Mouse (Mus musculus) erythroid progenitor cell, adult 5-6 weeks (primary cell): ENCODE results near the gene Mcl1. TPM values are rescaled to one million over a fixed set of nuclear protein-coding genes. Genes with fewer than 3 reads are reported as not detected.

Experiments
- ATAC-seq: replicated peaks from 2 replicates; pipeline ENCODE4 v1.8.0; 2016; ENCODE audit warnings: moderate number of reproducible peaks, mild to moderate bottlenecking, moderate TSS enrichment, inconsistent platforms; ENCODE audit not compliant: poor library complexity, low FRiP score, severe bottlenecking
- total RNA-seq, 2 experiments: library from RNA; stranded (forward) in 1 of 2; stranded (reverse) in 1 of 2; fragments of 150-400 nt in 1 of 2; fragments of 186-747, 209-891 nt in 1 of 2; gene quantifications; 2 replicates each; pipeline versions ENCODE4 v1.2.3 to v1.2.4; 2015 to 2017; ENCODE audit warnings: low replicate concordance in 2 of 2

Mcl1 gene
- total RNA-seq, 2 experiments from 2014 or later: 104 to 212 TPM

DNA sequence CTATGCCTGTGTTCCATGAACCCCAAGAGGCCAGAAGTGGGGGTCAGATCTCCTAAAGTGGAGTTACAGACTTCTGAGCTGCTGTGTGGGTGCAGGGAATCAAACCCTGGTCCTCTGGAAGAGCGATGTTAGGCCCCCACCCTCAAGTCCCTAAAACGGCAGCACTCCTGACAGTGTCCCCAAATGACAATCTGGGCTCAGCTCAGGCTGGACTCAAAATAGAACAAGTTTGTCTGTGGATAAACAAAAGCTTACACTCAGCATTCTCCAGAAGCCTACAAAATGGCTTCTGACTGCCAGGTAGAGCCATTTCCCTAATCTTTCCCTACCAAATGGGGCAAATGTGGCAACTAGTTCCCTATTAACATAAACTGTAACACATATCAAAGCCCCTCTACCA is 42.5 kb downstream of the Mcl1 start:
- no peak for ATAC-seq

DNA sequence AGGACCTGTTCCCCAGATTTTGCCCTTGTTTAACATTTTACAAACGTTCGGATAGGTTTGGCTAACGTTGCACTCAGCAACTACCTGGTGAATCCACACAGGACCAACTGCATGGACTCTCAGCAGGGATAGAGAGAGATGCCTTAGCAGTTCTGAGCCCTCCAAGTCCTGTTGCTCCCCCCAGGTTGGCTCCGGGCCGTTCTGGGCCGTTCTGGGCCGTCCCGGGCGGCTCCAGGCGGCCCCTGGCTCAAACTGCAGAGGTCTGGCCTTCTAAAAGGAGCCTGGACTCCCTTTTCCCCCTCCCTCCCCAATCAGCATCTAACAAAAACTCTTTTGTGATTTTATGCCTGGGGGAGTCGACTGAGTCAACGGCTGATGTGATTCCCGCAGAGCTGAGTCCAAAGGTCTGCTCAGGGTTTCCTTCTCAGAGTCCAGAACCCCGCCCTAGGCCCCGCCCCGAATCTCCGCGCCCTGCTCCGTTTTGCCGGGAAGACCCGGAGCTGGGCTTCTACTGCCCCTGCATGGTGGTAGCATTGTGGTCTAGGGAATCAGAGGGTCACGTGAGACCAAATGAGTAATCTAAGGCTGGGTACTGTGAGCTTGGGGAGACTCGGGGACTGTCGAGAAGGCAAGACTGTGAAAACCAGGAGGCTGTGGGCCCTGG is 43.4 kb downstream of the Mcl1 start:
- ATAC-seq: no peak

- no peak for ATAC-seq
Observed at GRCm38 (mm10) chr3:95703276-95703675, 44.7 kb downstream of the Mcl1 start.

DNA sequence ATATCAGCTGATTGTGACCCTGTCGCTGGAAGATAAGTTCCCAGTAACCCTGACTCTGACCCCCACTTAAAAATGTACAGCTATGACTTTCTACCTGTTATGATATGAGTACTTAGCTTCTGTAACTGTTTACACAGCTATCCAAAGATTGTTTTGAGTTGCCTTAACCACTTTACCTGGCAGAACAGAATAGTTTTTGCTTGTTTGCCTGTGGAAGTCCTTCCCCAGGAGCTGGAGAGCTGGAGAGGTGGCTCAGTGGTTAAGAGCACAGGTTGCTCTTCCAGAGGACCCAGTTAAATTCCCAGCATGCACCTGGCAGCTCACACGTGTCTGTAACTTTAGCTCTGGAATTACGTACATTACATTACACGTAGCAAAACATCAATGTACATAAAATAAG is 46.0 kb downstream of the Mcl1 start:
- no peak for ATAC-seq

GRCm38 (mm10) chr3:95706273-95706672 is 47.7 kb downstream of the Mcl1 start:
- ATAC-seq: no peak

- ATAC-seq: no peak
Observed at GRCm38 (mm10) chr3:95707497-95707896, 48.9 kb downstream of the Mcl1 start.

DNA sequence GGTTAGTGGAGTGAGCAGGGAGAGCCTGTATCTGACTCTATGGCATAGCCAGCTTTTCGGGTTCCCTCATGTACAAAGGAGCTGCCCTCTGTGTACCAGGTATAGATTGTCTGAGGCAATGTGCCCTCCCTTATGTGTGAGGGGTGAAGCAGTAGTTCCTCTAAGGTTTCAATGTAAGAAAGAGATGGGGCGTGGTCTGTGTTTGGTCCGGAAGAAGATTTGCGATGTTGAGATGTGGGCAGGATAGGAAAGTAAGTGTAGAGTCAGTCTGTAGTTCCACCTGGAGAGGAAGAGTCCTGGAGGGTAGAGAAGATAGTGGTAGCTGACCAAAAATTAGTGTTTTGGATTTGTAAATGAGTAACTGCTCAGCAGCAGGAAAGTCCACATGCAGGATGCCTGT is 50.5 kb downstream of the Mcl1 start:
- no peak for ATAC-seq

DNA sequence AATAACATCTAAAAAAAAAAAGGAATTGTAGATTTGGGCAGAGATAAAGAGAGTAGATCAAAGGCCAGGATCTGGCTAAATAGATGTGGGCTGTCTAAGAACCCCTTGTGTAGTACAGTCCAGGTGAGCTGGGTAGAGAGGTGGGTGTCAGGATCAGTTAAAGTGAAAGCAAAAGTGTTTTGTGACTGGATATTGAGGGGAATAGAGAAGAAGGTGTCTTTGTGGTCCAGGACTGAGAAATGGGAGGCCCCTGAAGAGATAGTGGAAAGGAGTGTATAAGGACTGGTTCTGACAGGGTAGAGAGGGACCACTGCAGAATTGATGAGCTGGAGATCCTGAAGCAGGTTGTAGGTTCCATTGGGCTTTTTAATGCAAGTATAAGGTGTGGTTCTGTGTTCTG is 51.4 kb downstream of the Mcl1 start:
- ATAC-seq: no peak

Other genes with a start within 250 kb of the Mcl1 start
- 57.7 and 75.9 TPM in 2 replicates for gene Arnt, start 224.4 kb upstream of the Mcl1 start, total RNA-seq (2015; ENCODE audit: low replicate concordance)
- 53.8 and 74.5 TPM in 2 replicates for gene Arnt, start 224.4 kb upstream of the Mcl1 start, total RNA-seq (2017; ENCODE audit: low replicate concordance)
- 3.4 TPM in 1 of 2 replicates, not detected in the other for gene Ctsk, start 159.5 kb upstream of the Mcl1 start, total RNA-seq (2015; ENCODE audit: low replicate concordance)
- gene Ctsk, start 159.5 kb upstream of the Mcl1 start, total RNA-seq (2017; ENCODE audit: low replicate concordance): not detected in 2 replicates
- 97.3 and 108 TPM in 2 replicates for gene Ctss, start 132.0 kb upstream of the Mcl1 start, total RNA-seq (2015; ENCODE audit: low replicate concordance)
- 104 and 120 TPM in 2 replicates for gene Ctss, start 132.0 kb upstream of the Mcl1 start, total RNA-seq (2017; ENCODE audit: low replicate concordance)
- not detected in 2 replicates for gene Hormad1, start 99.1 kb upstream of the Mcl1 start, total RNA-seq (2015; ENCODE audit: low replicate concordance)
- gene Hormad1, start 99.1 kb upstream of the Mcl1 start, total RNA-seq (2017; ENCODE audit: low replicate concordance): not detected in 2 replicates
- gene Golph3l, start 69.9 kb upstream of the Mcl1 start, total RNA-seq (2015; ENCODE audit: low replicate concordance): 73.2 and 104 TPM in 2 replicates
- 66.4 and 93.1 TPM in 2 replicates for gene Golph3l, start 69.9 kb upstream of the Mcl1 start, total RNA-seq (2017; ENCODE audit: low replicate concordance)
- 65.4 and 75.3 TPM in 2 replicates for gene Ensa, start 33.8 kb upstream of the Mcl1 start, total RNA-seq (2015; ENCODE audit: low replicate concordance)
- 117 and 119 TPM in 2 replicates for gene Ensa, start 33.8 kb upstream of the Mcl1 start, total RNA-seq (2017; ENCODE audit: low replicate concordance)
- 0.84 TPM in 1 of 2 replicates, not detected in the other for gene Adamtsl4, start 29.1 kb downstream of the Mcl1 start, total RNA-seq (2015; ENCODE audit: low replicate concordance)
- gene Adamtsl4, start 29.1 kb downstream of the Mcl1 start, total RNA-seq (2017; ENCODE audit: low replicate concordance): 0.39 and 1.2 TPM in 2 replicates
- gene Ecm1, start 80.8 kb downstream of the Mcl1 start, total RNA-seq (2015; ENCODE audit: low replicate concordance): 6.5 TPM in 1 of 2 replicates, not detected in the other
- not detected in 2 replicates for gene Ecm1, start 80.8 kb downstream of the Mcl1 start, total RNA-seq (2017; ENCODE audit: low replicate concordance)
- gene Tars2, start 101.4 kb downstream of the Mcl1 start, total RNA-seq (2015; ENCODE audit: low replicate concordance): 0.84 and 15.9 TPM in 2 replicates
- gene Tars2, start 101.4 kb downstream of the Mcl1 start, total RNA-seq (2017; ENCODE audit: low replicate concordance): 8.0 and 20.9 TPM in 2 replicates
- gene Rprd2, start 160.1 kb downstream of the Mcl1 start, total RNA-seq (2015; ENCODE audit: low replicate concordance): 23.5 and 24.9 TPM in 2 replicates
- 21.3 and 24.0 TPM in 2 replicates for gene Rprd2, start 160.1 kb downstream of the Mcl1 start, total RNA-seq (2017; ENCODE audit: low replicate concordance)
- gene Prpf3, start 197.1 kb downstream of the Mcl1 start, total RNA-seq (2015; ENCODE audit: low replicate concordance): 56.2 and 83.6 TPM in 2 replicates
- gene Prpf3, start 197.1 kb downstream of the Mcl1 start, total RNA-seq (2017; ENCODE audit: low replicate concordance): 37.7 and 84.2 TPM in 2 replicates
- 43.2 and 59.5 TPM in 2 replicates for gene Mrps21, start 212.7 kb downstream of the Mcl1 start, total RNA-seq (2015; ENCODE audit: low replicate concordance)
- 102 and 123 TPM in 2 replicates for gene Mrps21, start 212.7 kb downstream of the Mcl1 start, total RNA-seq (2017; ENCODE audit: low replicate concordance)
- not detected in 2 replicates for gene Ciart, start 223.5 kb downstream of the Mcl1 start, total RNA-seq (2015; ENCODE audit: low replicate concordance)
- 1.8 TPM in 1 of 2 replicates, not detected in the other for gene Ciart, start 223.5 kb downstream of the Mcl1 start, total RNA-seq (2017; ENCODE audit: low replicate concordance)
- 8.8 and 10.1 TPM in 2 replicates for gene BC028528, start 233.2 kb downstream of the Mcl1 start, total RNA-seq (2015; ENCODE audit: low replicate concordance)
- 5.8 and 26.0 TPM in 2 replicates for gene BC028528, start 233.2 kb downstream of the Mcl1 start, total RNA-seq (2017; ENCODE audit: low replicate concordance)
- gene Aph1a, start 235.2 kb downstream of the Mcl1 start, total RNA-seq (2015; ENCODE audit: low replicate concordance): 7.6 and 8.0 TPM in 2 replicates
- 9.6 and 14.6 TPM in 2 replicates for gene Aph1a, start 235.2 kb downstream of the Mcl1 start, total RNA-seq (2017; ENCODE audit: low replicate concordance)
- gene Car14, start 245.9 kb downstream of the Mcl1 start, total RNA-seq (2015; ENCODE audit: low replicate concordance): not detected in 2 replicates
- gene Car14, start 245.9 kb downstream of the Mcl1 start, total RNA-seq (2017; ENCODE audit: low replicate concordance): not detected in 2 replicates